Mouse (Mus musculus) ES-CJ7 (cell line): ENCODE results near the gene Zfyve1.

Experiments
- DNase-seq: peaks from one replicate; pipeline ENCODE4 v3.0.0; 2011; ENCODE audit warnings: low read depth, low spot score

Zfyve1 gene

DNA sequence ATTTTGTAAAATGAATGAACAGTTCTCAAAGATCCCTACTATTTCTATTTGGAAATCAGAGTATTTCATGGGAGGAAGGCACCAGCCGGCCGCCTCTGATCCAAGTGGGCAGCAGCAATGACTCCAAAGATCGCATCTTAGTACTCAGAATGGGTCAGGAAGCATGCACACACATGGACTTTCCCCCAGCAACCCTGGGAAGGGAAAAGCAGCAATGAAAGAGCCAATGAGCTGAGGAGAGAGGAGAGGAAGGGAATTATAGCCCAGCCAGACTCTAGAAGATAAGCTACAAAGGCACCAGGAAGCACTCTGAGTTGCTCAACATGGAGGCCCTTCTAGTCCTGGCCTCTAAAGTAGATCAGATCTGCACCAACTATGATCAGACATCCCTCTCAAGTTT is 16.7 kb downstream of the Zfyve1 start:
- no peak for DNase-seq

DNA sequence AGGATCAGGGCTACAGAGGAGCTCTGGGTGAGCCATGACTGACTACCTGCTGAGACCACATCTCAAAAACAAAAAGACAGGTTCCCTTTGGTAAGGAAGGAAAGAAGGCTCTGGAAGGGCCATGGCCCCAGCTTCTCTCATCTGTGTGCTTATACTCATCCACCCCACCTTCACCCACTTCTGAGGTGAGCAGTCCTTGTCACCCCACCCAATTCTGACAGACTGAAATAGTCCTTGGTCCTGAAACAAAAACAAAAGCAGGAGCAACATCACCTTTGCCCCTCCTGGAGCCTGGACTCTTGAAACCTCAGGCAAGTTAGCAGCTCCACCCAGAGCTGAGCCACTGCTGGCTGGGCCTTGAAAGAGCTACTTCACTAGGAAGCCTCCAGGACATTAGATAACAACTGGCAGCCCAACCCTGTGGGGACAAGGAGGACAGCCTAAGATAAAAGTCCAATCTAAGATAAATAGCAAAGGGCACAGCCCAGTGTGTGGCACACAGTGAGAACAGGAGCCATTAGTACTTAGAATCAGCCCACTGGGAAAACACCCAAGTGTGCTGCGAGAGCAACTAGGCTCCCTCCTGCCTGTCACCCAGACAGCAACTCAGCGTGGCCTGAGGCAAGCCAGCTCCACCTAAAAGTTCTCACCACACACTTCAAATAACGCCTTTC is 18.0 kb downstream of the Zfyve1 start:
- DNase-seq, result peak; percentile 77

- peak; percentile 71 for DNase-seq
Observed at GRCm38 (mm10) chr12:83578356-83578755, 18.7 kb downstream of the Zfyve1 start.

DNA sequence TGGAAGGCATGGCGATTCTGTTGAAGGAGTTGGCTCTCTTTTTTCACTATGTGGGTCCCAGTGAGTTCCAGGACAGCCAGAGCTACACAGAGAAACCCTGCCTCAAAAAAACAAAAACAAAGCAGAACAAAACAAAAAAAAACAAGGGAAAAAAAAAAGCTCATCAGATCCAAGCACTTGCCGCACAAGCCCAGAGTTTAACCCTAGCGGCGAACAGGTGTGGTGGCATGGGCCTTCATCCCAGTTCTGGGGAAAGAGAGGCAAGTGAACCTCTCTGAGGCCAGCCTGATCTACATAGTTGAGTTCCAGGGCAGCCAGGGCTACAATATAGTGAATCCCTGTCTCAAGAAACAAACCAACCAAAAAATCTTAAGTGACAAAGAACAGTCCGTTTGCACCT is 19.6 kb downstream of the Zfyve1 start:
- peak; percentile 63 for DNase-seq

GRCm38 (mm10) chr12:83572717-83573116 is 24.3 kb downstream of the Zfyve1 start:
- DNase-seq, result peak; percentile 51

- DNase-seq, result peak; percentile 80
Observed at GRCm38 (mm10) chr12:83569866-83570265, 27.2 kb downstream of the Zfyve1 start.

DNA sequence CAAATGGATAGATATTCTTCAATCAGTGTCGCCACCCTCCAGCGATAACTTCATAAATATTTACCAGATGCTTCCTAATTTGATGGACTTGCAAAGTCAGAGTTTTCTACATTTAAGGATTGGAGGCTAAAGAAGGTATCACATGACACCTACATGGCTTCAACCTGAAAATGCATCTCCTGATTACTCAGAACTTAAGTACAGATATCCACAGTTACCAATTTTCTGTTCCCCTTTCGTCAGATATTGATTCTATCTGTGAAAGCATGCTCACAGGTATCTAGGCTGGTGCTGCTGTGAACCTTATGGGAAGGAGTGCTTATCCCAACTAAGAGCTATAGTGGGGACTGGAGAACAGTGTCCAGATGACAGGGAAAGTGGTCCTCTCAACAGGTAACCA is 34.4 kb downstream of the Zfyve1 start:
- DNase-seq, result no peak

DNA sequence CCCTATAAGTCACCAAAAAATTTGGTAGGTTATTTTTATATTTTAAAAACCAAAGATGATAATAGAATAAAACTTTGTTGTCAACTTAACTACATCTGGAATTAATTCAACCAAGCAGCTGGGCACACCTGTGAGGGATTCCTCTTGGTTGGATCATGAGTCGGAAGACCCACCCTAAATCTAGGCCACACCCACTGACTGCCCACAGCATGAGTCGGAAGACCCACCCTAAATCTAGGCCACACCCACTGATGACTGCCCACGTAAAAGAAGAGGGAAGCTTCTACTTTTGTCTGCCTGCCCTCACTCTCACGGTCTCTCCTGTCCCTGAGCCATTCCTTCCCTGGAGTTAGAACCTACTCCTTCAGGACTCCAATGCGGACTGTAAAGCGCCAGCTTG is 36.8 kb downstream of the Zfyve1 start:
- DNase-seq, result peak; percentile 92

GRCm38 (mm10) chr12:83558496-83558895 is 38.5 kb downstream of the Zfyve1 start:
- DNase-seq, result no peak

GRCm38 (mm10) chr12:83555605-83556004 is 41.4 kb downstream of the Zfyve1 start:
- DNase-seq, result no peak

- no peak for DNase-seq
Observed at GRCm38 (mm10) chr12:83553816-83554215, 43.2 kb downstream of the Zfyve1 start.

DNA sequence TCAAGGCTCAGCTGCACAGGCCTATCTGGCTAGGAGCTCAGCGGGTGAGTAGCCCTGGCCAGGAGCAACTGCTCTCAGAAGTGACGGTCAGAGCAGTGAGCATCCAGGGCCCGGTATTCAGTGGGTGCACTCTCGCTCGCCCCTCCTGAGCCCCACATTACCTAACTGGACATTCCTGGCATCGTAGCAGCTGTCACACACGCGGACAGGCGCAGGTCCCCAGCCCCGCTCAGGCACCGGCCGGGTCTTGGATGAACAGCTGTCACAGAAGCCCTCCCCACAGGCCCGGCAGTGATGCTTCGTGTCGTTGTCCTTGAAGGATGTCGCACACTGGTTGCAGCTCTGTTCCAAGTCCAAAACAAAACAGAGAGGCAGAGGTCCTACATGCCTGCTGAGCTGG is 45.7 kb downstream of the Zfyve1 start:
- no peak for DNase-seq

GRCm38 (mm10) chr12:83544791-83545190 is 52.2 kb downstream of the Zfyve1 start:
- no peak for DNase-seq

GRCm38 (mm10) chr12:83543997-83544396 is 53.0 kb downstream of the Zfyve1 start:
- DNase-seq, result no peak

GRCm38 (mm10) chr12:83536039-83536438 is 61.0 kb downstream of the Zfyve1 start:
- no peak for DNase-seq

DNA sequence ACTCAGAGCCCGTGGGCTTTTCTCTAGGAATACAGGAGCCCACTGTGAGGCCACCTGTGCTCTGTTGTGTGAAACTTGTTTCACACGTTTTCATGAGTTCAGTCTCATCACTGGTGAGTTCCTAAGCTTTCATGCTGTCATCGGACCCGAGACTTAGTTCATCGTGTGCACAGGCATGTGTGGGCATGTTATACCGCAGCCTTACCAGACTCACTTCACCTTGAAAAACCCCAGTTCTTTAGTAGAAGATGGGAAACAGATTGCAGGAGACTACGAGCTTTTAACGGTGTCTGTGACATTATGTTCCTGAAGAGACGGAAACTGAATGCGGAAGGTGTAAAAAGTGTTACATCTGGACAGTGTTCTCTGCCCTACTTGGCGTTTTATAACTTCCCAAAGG is 61.6 kb downstream of the Zfyve1 start:
- DNase-seq, result no peak

GRCm38 (mm10) chr12:83534190-83534589 is 62.8 kb downstream of the Zfyve1 start:
- DNase-seq, result no peak

- no peak for DNase-seq
Observed at GRCm38 (mm10) chr12:83532966-83533365, 64.1 kb downstream of the Zfyve1 start.

- no peak for DNase-seq
Observed at GRCm38 (mm10) chr12:83531992-83532391, 65.0 kb downstream of the Zfyve1 start.

DNA sequence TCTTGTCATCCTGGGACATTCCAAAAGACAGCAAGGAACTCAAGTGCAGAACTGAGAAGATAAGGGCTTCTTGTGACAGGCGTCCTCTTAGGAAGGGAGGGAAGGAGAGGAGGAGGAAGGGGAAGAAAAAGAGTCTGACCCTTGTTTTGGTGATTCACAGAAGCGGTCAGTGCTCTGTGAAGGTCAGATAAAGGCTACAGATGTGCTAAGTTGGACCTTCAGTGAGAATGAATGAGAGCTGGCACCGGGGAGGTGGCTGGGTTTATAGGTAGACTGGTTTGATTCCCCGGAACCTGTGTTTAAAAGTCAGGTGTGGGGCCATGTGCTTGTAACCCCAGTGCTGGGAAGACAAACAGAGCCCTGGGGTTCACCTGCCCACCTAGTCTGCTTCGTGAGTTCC is 68.4 kb downstream of the Zfyve1 start:
- no peak for DNase-seq

DNA sequence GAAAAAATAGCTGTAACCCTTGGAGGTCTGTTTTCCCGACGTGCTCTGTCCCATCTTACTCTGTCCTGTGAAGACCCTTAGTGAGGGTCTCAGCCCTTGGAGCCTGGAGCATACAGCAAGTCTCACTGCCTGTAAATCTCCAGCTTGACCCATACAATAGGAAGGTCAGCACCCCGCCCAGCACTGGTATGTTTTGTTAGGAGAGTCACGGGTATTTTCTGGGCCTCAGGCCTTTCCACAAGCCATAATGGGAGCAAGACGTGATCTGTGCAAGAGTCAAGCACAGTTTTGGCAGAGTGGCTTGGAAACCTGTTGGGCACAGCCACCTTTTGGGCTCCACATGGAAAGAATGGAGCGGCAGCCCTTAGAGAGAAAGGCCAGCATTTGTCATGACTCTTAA is 69.2 kb downstream of the Zfyve1 start:
- peak; percentile 38 for DNase-seq

DNA sequence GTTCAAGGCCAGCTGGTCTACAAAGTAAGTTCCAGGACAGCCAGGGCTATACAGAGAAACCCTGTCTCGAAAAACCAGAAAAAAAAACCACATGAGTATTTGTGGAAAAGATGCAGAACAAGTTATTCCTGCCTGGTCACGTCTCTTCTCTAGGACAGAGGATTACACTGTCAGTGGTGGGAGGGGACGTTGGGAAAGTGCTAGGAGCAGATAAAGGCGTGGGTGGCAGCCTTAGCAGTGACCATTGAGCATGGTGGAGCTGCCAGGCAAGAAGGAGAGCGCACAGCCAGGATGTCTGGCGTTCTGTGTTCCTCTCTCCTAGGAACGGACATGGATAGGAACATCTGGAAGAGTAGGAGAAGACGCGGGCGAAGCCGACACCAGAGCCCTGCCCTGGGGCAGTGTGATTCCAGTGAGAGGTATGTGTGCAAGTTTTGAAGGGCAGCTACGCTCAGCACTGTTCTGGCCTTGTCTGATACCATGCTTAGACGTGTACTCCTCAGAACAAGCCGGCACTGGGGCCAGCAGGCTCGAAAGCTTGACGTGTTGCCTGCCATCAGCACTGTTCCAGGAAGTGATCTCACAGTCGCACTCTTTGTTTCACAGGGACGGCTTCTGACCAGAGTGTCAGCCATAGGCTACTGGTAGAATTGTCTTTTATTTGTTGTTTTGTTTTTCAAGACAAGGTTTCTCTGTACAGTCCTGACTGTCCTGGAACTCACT is 71.0 kb downstream of the Zfyve1 start:
- no peak for DNase-seq

GRCm38 (mm10) chr12:83524329-83524728 is 72.7 kb downstream of the Zfyve1 start:
- DNase-seq, result no peak
